Mouse (Mus musculus) lung, postnatal 14 days (tissue): ENCODE measurements around the gene 5830473C10Rik.

Experiments used
- DNase-seq: peaks from one replicate; pipeline ENCODE4 v3.0.0; 2021

5830473C10Rik gene

DNA sequence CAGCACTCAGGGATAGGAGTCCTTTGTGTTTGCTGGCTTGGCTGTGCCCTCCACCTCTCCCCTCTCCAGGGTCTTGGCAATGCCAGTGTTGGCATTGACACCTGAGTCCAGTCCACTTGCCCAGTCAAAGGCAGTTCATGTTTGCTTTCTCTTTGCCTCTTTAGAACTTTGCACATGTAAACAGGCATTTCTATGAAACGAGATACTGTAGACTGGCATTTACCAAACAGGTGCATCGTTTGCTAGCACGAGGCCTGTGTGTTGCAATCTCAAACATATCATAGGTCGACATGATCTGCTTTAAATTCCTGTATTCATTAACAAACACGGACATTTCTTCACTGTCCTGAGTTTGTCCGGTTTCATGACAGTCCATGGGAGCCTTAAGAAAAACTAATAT is at the start of gene 5830473C10Rik:
Gene 5830473C10Rik, plus strand, starts transcription at position 365 of the 400 bp plus-strand sequence.
- no peak for DNase-seq

DNA sequence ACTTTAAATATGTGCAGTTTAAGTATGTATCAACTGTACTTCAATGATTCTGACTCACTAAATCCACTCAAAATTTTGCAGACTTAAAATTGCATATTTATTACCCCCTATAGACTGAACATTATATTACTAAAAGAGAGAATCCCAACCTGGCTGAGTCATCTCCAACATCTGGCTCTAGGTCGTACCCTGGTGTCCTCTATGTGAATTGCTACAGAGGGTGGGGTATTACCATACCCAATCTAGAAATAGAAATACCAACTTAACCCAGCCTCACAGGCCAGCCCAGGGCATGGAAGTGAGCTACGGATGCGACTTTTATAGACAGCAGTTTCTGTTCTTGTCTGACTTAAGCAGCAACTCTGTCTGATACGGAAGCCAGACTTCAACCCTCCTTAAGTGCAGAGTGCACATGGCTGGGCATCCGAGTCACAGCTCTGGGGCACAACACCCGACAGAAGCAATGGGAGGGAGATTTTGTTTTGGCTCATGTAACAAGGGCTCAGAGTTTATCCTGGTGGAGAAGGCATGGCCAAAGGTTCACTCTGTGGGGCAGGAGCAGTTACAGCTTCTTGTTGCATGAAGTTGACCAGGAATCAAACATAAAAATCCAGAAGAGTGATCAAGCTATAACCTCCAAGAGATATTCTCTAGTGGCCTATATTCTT is 48.5 kb upstream of the 5830473C10Rik start:
- DNase-seq, result no peak

DNA sequence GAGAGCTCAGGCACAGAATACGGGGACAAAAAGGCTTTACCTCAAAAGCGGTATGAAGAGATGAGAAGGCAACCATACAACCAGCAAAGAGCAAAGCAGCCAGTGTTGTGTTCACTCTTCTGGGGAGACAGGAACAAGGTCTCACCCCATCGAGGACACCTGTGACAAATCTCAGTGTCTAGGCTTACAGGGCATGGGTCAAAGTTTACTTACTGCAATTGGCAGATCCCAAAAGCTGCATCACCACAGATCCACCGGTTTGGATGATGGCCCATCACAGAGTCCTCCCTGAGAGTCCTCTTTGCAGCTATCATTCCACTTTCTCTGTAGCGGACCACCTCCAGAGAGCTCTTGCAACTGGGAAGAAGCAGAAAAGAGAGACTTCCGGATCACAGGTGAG is 45.3 kb upstream of the 5830473C10Rik start:
- DNase-seq, result no peak

DNA sequence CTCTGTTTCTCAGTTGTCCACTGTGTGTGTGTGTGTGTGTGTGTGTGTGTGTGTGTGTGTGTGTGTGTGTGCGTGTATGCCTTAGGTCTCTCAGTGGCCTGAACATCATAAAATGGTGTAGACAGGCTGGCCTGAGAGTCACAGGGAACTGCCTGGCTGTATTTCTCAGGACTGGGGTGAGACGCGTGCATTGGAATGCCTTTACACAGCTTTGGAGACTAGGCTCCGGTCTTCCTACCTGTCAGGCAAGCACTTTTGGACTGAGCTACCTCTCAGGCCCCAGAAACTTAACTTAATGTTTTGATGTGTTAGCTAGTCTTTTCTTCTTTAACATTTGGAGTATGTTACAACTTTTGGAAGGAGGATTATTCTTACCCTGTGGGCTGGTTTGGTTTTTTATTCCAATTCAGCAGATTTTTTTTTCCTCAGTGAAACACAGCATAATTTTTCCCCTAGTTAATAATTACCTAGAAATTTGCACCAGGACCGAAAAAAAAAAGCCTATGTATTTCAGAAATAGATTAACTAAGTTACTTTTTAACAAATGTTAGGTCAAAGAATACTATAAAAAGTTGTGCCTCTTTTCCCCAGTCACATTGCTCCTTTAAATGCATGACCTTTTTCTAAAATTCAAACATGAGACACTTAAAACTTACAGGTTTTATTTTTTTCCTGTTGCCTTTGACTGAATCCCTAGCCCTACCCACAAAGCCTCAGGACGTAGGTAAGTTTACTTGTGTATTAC is 42.4 kb upstream of the 5830473C10Rik start, which contains the start of gene Afm:
Gene Afm, plus strand, starts transcription at position 577 of the 745 bp plus-strand sequence.
- DNase-seq, result no peak

DNA sequence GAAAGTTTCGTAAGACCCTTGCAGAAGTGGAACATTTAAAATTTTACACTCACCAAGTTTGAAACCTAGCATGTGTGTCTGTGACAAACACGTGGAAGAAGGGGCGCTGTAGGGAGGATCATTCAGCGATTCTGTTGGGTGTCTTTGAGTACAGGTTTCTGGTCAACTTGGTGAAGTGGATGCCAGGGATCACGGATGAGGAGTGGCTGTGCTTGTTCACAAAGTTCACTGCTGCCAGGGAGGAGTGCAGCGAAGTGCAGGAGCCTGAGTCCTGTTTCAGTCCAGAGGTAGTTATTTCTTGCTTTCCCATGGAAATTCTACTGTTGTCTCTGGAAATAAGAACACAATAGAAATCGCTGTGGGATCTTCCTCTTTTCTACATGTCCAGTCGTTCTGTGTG is 9.7 kb upstream of the 5830473C10Rik start:
- no peak for DNase-seq

DNA sequence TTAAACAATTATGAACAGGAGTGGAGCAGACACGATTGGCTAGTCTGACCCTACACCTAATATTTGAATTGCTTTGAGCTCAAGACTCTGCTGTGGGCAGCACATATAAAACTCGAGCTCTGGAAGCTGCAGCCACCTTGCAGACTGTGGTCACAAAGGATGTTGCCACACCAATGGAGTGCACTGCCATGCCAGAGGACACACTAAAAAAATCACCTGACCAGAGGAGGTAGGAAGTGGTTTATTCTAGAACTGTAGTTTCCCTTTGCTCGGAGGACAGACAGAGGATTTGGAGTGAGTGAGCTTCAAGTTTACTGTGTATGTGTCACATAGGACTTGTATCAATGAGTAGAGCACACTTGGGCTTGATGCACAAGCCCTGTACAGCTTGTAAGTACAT is 4.9 kb upstream of the 5830473C10Rik start:
- no peak for DNase-seq

DNA sequence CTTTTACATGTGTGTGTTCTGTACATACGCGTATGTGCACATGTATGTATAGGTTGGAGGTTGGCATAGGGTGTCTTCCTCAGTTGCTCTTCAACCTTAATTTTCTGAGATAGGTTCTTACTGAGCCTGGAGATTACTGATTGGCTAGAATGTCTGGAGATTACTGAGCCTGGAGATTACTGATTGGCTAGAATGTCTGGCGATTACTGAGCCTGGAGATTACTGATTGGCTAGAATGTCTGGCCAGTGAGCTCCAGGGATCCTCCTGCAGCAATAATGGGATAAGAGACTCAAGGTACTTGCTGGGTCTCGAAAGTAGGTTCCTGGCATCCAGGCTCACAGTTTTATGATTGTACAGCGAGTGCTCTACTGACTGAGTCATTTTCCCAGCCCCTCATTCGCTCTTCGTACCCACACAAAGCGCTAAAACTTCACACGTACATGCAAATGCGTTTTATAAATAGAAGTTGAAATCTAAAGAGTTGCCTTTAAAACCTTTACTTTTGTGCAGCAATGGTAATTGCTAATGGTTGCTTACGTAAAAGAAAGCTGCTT is 891 bp downstream of the 5830473C10Rik start:
- DNase-seq, result no peak

DNA sequence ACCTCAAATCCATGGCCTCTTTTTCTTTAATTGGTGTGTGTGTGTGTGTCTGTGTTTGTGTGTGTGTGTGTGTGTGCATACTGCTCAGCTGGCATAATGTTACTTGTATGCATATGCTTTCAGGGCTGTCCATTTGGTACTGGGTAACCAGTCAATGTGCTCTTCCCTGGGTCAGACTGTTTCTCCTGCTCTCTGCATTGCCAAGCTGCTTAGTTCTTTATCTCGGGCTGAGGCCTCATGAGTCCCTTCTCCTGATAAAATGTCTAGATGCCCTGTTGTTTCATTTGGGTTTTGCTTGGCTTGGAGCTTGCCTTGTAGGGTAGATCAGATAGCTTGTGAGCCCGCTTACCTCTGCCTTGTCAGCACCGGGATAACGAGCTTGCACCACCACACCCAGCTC is 2.0 kb downstream of the 5830473C10Rik start:
- DNase-seq, result no peak

DNA sequence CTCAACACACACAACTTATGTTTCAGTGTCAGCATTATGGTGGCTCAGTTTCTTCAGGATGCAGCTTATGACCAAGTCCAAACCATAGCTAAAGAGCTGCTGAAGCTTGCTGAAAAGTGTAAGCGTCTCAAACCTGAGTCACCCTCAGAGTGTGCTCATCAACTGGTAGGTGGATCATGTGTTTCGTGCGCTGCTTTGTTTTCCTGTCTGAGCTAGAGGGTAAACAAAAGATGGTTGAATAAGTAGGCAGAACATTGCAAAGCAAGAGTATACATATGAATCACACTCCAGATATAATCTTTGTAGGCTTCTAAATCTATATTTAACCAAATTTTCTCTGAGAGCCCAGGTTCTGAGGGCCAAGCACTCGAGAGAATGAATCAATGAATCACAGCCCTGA is 3.3 kb downstream of the 5830473C10Rik start:
- DNase-seq, result no peak

DNA sequence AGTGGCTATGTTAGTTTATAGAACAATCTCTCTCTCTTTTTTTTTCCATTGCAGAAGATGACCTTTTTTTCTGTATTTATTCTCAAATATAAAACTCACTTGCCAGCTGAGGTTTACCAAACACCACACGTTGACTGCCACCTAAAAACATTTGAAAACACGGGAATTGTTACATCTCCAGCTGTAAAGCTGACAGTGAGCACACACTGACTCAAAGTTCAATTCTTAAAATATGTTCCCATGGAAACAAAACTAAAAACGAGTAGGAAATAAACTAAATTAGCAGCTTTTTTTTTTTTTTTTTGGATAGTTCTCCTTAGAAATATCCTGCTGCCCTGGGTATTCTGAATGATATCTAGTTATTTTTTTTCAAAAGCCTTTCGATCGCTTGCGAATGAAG is 4.3 kb downstream of the 5830473C10Rik start:
- no peak for DNase-seq

DNA sequence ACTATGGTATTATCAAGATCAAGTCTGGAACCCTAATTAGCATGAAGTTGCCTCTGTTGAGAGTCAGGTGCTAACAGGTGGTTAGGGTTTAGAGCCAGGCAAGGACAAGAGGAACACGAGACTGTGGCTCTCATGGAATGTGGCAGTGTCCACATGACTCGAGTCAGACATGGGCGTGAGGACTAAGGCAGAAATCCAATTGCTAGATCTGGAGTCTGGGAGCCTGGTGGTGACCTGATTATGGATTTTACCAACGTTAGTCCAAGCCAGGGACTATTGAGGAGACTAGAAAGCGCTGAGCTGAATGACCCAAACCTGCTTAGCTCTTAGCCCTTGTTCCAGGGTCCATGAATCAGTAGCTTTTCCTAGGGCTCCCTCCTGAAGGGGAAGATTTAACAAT is 6.9 kb downstream of the 5830473C10Rik start:
- DNase-seq, result no peak

DNA sequence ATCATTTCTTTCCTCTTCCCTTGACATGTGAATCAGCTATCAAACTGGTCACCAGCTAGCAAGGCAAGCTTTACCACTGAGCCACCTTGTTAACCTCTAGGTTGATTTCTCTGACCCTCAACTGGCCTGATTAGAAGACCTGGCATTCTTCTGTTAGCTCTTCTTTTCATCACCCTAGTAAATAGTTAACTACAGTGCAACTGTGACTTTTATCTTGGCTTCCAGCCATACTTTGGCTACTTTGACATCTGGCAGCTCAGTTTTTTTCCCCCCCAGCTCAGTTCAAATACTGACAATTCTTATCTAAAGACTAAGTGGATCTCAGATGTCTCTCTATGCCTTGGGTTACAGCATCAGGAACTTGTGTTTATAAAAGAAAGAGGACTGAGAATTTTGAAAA is 7.4 kb downstream of the 5830473C10Rik start:
- no peak for DNase-seq

DNA sequence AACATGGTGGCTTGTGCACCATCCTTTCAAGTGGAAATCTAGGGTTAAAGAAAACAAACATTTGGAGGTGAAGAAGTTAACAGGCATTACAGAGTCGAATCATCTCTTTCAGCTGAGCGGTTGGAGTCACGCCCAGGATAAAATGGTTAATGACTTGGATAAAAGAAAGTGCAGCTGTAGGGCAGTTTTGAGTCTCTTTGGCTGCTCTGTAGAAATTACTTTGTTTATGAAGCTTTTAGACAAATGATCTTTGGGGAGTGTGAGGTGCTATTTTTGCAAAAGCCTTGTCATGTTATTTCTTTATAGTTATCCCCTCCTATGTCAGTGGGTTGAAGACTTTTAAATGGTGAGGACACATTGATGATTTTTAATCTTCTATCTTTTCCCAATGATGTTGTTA is 10.3 kb downstream of the 5830473C10Rik start:
- DNase-seq, result no peak

DNA sequence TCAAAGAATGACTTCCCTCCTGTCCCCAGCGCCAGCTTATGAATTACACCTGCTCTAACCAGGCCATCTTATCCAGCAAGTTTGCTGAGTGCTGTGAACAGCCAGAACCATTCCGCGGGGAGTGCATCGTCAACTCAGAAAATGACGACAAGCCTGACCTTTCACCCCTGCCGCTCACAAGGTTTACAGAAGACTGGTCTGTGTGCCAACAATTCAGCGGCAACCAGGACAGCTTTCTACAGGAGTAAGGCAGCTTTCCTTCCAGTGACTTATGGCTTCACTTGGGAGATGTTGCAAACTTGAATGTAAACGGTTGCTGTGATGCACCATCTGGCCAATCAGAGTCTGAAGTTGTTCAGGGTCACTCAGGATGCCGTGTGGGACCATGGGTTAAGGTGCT is 16.8 kb downstream of the 5830473C10Rik start:
- no peak for DNase-seq

DNA sequence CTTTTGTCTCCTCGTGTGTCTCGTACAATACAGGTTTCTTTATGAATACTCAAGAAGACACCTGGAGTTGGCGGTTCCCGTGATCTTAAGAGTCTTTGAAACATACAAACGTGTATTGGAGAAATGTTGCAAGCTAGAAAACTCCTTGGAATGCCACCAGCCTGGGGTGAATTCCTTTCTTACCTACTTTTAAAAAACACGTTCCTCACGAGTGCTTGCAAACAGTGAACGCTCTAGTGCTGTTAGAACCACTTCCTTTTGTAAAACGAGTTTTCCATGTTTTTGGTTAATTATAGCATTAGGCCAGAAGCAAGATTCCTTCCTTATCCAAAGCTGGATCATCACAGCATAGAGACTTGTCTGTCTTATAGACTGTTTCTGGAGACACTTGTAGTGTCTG is 18.6 kb downstream of the 5830473C10Rik start:
- no peak for DNase-seq

DNA sequence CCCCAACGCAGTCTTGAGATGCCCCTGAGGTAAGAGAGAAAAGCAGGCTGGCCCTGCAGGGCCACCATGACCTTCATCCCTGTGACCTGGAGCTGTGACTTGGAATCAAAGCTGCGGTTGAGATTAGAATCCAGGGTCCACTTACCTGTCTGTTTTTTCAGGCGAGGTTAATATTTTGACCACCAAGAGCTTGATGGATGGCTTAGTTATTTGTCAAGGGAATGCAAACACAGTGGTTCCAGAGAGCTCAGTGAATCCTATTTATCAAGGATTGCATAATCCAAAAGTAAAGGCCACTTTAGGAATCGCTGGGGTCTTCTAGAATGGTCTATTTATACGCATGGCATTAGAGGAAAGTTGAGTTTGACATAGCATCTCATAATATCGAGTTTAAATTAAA is 21.3 kb downstream of the 5830473C10Rik start:
- DNase-seq, result no peak

DNA sequence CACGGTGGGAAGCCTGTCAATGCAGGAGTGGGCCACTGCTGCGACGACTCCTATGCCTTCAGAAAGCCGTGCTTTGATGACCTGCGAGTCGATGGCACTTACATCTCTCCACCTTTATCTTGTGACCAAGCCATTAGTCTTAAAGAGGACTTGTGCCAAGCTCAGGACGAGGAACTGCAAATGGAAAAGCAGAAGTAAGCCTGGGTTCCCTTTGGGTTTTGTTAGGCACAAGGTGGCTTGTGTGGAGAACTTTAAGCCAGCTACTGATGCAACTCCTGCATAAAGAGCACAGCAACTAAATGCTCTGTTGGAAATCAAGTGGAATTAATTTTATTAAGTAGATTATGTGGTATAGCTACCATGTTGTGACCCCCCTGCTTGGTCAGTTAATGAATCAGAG is 23.9 kb downstream of the 5830473C10Rik start:
- DNase-seq, result no peak

DNA sequence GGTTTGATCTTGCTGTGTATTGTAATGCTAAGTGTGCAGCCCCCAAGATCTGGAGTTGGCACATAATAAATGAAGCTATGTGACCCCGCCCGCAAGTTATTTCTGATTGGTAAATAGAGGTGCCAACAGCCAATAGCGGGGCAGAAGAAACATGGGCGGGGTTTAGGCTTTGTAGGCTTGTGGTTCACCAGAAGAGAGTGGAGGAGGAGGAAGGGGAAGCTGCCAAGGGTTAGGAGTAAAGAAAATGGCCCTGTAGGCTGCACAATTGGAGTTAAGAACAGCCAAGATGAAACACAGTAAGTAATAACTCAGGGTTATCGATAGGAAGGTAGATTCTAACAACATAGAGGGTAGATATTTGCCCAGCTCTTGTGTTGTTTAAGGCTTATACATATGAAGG is 25.6 kb downstream of the 5830473C10Rik start:
- DNase-seq, result no peak

DNA sequence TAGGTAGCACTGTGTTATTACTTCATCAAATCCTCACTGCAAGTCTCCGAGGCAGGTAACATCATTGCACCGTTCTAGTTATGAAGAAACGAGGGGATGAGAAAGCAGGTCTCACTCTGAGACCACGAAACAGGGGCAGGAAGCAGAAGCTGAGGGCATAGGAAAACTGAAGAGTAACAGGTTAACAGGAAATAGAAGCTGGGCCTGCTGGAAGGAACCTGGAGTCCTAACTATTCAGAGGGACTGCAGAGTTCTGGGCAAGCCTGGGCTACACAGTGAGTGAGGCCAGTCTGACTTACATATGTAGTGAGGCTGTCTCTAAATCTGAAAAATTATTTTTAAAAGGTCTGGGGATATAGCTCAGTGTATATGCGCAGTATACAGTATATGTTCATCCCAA is 27.2 kb downstream of the 5830473C10Rik start:
- DNase-seq, result no peak

DNA sequence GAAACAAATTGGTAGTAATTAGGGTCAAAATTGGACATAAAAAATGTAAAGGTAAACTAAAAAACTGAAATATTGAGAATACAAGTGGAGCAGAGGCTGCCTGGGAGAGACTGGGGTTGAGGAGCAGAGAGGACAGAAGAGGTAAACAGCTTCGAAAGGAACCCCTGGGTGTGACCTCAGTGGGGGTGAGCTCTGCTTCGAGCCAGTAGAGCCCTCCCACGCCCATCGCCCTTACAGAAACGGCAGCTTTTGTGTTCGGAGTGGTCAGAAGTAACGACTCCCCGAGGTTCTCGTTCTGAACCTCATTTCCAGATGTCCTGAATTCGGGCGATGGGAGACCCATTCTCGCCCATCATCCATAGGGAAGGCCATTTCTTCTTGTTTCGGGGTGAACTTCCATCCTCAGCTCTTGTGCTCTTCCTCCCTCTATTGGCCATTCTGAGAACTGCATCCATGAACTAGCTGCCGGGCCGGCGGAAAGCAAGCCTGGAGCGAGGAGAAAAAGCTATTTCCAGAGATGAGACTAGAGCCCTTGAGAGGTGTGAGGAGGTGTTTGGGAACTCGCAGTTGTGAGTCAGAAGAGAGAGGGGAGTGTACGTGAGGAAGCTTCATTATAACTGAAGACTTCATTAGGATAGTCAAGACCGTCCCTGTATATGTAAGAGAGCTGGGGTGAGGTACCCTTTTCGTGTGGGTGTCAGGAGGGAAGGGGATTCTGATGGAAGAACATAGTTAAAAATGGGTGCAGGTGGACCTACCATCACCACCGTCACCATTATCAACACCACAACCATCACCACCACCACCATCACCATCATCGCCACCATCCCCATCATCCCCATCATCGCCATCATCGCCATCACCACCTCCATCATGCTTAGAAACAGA is 28.0 kb downstream of the 5830473C10Rik start:
- peak; percentile 77 for DNase-seq

DNA sequence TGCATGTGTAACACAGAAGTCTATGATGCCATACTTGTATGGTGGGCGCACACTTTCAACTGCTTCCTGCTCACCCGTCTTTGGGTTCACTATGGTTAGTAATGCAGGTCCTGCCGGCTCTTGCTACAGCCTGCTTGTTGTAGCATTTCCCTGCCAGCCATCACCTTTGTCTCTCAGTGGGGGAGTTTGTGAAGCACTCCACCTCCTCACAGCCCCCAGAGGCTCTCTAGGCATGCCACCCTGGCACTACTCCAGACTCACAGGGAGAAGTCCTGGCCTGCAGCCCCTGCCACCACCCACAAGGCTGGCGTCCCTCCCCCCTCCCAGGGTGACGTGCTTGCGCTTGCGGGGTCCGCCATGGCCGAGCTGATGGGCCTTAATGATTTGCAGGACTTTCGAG is 29.8 kb downstream of the 5830473C10Rik start:
- no peak for DNase-seq

DNA sequence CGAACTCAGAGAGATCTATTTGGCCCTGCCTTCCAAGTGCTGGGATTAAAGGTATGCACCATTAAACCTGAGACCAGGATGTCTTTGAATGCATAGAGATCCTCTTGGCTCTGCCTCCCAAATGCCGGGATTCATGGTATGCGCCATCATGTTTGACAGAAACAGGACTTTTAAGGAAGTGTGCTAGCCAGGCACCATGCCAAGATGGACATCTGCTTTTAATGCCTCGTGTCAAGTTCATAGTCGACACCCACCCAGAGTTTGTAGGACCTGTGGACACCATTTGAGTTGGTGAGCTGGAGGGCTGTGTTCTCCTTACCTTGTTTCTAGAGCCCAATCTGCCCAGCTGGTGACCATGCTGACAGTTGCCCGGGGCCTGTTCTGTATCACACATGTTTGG is 31.0 kb downstream of the 5830473C10Rik start:
- DNase-seq, result no peak

DNA sequence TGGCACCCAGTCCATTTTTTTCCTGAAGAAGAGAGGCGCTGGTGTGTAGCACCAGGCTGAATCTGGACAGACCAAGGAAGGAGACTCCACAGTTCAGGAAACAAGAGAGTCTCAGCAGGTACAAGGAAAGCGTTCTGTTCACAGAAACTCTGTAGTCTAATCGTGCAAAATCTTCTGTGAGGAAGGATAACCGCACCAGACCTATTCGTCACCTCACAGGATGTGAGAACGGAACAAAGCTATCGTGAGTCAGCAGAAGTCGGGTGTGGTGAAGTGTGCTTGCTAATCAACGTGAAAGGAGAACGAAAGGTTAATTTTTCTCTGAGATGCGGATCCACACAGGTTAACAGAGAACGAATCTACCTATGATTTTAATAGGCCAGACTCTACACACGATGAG is 34.0 kb downstream of the 5830473C10Rik start:
- no peak for DNase-seq
